Mouse (Mus musculus) neutrophil, adult 83 days (primary cell): ENCODE results near the gene H2afy. TPM values are rescaled to one million over a fixed set of nuclear protein-coding genes. Genes with fewer than 3 reads are reported as not detected.

Experiments used
- total RNA-seq, 2 experiments: library from RNA; stranded (reverse); gene quantifications; one replicate each; pipeline ENCODE4 v1.2.4; 2023

H2afy gene
- total RNA-seq = 100 to 1,000 TPM; 260 to 282 TPM

GRCm38 (mm10) chr13:56136200-56136599 lies at the start of gene H2afy:
TSS of gene H2afy (minus strand) at chr13:56136361.

GRCm38 (mm10) chr13:56178416-56179035 lies 42.4 kb upstream of the H2afy start, which contains the start of gene Tifab:
TSS of gene Tifab (minus strand) at chr13:56178885.

Other genes starting within 250 kb of the H2afy start
- 10 to 100 TPM; 75.8 to 87.3 TPM for gene Tifab, start 42.5 kb upstream of the H2afy start, total RNA-seq
- gene Neurog1, start 115.8 kb upstream of the H2afy start, total RNA-seq = not detected
- not detected for gene Cxcl14, start 160.2 kb upstream of the H2afy start, total RNA-seq